Mouse (Mus musculus) hindbrain, postnatal 0 days (tissue): ENCODE measurements around the gene Ccdc85c. TPM values are rescaled to one million over a fixed set of nuclear protein-coding genes. Genes with fewer than 3 reads are reported as not detected.

ENCODE experiments used
- ATAC-seq: fragments of 200-750 bp; cut with Nextera tagmentation; 2 replicates; pipeline ENCODE4 v1.8.0; 2017; ENCODE audit warnings: mild to moderate bottlenecking, moderate TSS enrichment, moderate library complexity
- DNase-seq: peaks from one replicate; pipeline ENCODE4 v3.0.0-alpha.2; 2015; ENCODE audit warnings: low spot score
- H3K27ac ChIP-seq: fragments of 300-500 bp; sonication (generic); 2 replicates; pipeline ENCODE4 v1.5.1; 2014; ENCODE audit warnings: mild to moderate bottlenecking
- H3K27me3 ChIP-seq: fragments of 300-500 bp; sonication (generic); 2 replicates; pipeline ENCODE4 v1.6.1; 2014; ENCODE audit warnings: low read length, mixed read lengths; ENCODE audit not compliant: insufficient read depth
- H3K36me3 ChIP-seq: fragments of 300-500 bp; sonication (generic); 2 replicates; pipeline ENCODE4 v1.6.1; 2014; ENCODE audit warnings: low read length, mixed read lengths; ENCODE audit not compliant: insufficient read depth
- H3K4me1 ChIP-seq: fragments of 300-500 bp; sonication (generic); 2 replicates; pipeline ENCODE4 v1.6.1; 2014; ENCODE audit warnings: antibody characterized with exemption, low read length, mixed read lengths; ENCODE audit not compliant: insufficient read depth
- H3K4me2 ChIP-seq: fragments of 300-500 bp; sonication (generic); 2 replicates; pipeline ENCODE4 v1.6.1; 2014; ENCODE audit warnings: low read depth, mild to moderate bottlenecking, low read length, moderate library complexity, mixed read lengths
- H3K4me3 ChIP-seq: fragments of 300-500 bp; sonication (generic); 2 replicates; pipeline ENCODE4 v1.5.1; 2014; ENCODE audit warnings: low read length
- H3K9ac ChIP-seq: fragments of 300-500 bp; sonication (generic); replicated peaks from 2 replicates; pipeline ENCODE4 v1.6.1; 2014; ENCODE audit warnings: mild to moderate bottlenecking, low read length, moderate library complexity, mixed read lengths
- H3K9me3 ChIP-seq: fragments of 300-500 bp; sonication (generic); 2 replicates; pipeline ENCODE4 v1.6.1; 2016; ENCODE audit warnings: low read length, mixed read lengths
- CTCF ChIP-seq: IDR thresholded peaks from 2 replicates; pipeline ENCODE4 v1.5.1; 2016; ENCODE audit warnings: antibody characterized with exemption, control low read depth, low read depth
- WGBS: fragments of 180-500 bp; shearing (Covaris S2); extraction: QIAGEN DNeasy Blood & Tissue Kit; methylation state at CpG from one replicate; pipeline ENCODE4 v1.1.7; 2014; 5-methylcytosine and 5-hydroxymethylcytosine counted together
- polyA plus RNA-seq: library from polyadenylated mRNA; unstranded; fragments of >200 nt; fragmentation: Nextera tagmentation; extraction: Ambion mirVana; gene quantifications from 2 replicates; pipeline ENCODE4 v1.2.1, GENCODE M21; 2015
- total RNA-seq: library from RNA; depleted of rRNA; stranded (reverse); fragments of >200 nt; gene quantifications from 2 replicates; pipeline ENCODE4 v1.2.3, GENCODE M21; 2014

Ccdc85c gene
- total and polyA plus RNA-seq, 2 experiments from 2014 or later: 17.0 to 94.7 TPM

DNA sequence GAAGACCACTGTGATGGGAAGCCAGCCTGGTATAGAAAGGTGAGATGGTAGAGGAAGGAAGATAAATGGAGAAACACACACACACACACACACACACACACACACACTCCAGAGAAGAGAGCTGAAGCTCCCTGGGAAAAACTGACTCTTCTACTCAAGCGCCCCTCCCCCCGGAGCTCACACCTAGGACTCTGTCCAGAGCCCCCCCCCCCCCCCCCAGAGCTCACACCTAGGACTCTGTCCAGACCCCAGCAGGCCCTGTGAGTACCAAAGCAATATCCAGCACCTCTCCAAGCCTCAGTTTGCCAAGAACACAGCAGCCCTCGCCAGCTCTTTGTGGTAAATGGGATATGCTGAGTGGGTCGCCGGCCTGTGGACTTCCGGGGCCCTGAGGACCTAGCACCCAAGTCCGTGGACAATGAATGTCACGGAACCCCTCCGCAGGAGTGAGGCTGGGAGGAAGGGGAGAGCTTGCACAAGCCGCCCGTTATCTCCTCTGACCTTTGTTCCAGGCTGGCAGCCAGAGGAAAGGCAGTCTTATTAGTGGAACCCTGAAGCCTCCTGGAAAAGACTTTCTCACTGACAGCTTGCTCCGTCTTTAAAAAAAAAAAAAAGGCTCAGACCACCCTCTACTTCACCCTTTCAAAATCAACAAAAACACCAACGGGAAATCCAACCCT, 4.8 kb downstream of the Ccdc85c start:
- WGBS: 45% methylated on average over 13 of the region's 13 CpGs
- Histone ChIP-seq H3K36me3 (no peaks in the 10 kb centered on the region), H3K27me3 (no peaks in the 10 kb centered on the region), H3K9me3 (no peaks in the 10 kb centered on the region), H3K9ac (no peak overlapping the region), H3K4me1 (peaks cover 45% of the 10 kb centered on the region), H3K4me2 (peak overlapping the region; percentile 79), H3K4me3 (no peak overlapping the region), H3K27ac (no peak overlapping the region)
- TF ChIP-seq CTCF: no peak
- ATAC-seq: no peak
- no peak for DNase-seq

- H3K36me3 ChIP-seq: no peaks in the 10 kb centered on the region
- H3K27me3 ChIP-seq: no peaks in the 10 kb centered on the region
- H3K27ac ChIP-seq: no peak overlapping the region
- H3K4me2 ChIP-seq: no peak overlapping the region
- peaks cover 49% of the 10 kb centered on the region for H3K4me1 ChIP-seq
- H3K9me3 ChIP-seq: no peaks in the 10 kb centered on the region
- no peak overlapping the region for H3K4me3 ChIP-seq
- no peak for TF ChIP-seq CTCF
- WGBS: 76% methylated on average over 5 of the region's 5 CpGs
- no peak for DNase-seq
- no peak for ATAC-seq
- no peak overlapping the region for H3K9ac ChIP-seq
These were observed 5.5 kb downstream of the Ccdc85c start for GRCm38 (mm10) chr12:108269699-108270098.

- DNase-seq: no peak
- H3K9ac ChIP-seq: no peak overlapping the region
- H3K4me3 ChIP-seq: no peak overlapping the region
- H3K36me3 ChIP-seq: no peaks in the 10 kb centered on the region
- no peaks in the 10 kb centered on the region for H3K9me3 ChIP-seq
- H3K27me3 ChIP-seq: no peaks in the 10 kb centered on the region
- TF ChIP-seq CTCF: no peak
- 89% methylated on average over 10 of the region's 10 CpGs for WGBS
- ATAC-seq: no peak
- H3K27ac ChIP-seq: no peak overlapping the region
- peaks cover 52% of the 10 kb centered on the region for H3K4me1 ChIP-seq
- H3K4me2 ChIP-seq: no peak overlapping the region
These were observed 6.3 kb downstream of the Ccdc85c start for GRCm38 (mm10) chr12:108268970-108269369.

DNA sequence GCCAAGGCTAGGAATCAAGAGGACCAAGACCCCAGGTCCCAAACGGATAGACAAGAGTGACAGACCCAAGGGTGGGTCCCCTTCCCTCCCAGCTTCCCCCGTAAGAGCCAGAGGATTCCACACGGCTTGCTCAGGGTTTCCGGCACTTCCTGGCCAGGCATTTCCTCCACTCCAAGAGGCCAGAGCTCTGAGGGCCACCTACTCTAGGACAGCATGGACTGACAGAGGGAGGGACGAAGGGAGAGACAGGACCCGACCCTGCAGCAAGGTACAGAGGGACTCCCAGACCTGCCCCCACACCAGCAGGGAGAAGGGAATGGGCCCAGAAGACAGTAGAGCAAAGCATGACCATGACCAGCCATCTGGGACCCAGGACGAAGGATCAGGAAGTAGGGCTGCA, 7.6 kb downstream of the Ccdc85c start:
- H3K27ac ChIP-seq: no peak overlapping the region
- TF ChIP-seq CTCF: no peak
- DNase-seq: no peak

DNA sequence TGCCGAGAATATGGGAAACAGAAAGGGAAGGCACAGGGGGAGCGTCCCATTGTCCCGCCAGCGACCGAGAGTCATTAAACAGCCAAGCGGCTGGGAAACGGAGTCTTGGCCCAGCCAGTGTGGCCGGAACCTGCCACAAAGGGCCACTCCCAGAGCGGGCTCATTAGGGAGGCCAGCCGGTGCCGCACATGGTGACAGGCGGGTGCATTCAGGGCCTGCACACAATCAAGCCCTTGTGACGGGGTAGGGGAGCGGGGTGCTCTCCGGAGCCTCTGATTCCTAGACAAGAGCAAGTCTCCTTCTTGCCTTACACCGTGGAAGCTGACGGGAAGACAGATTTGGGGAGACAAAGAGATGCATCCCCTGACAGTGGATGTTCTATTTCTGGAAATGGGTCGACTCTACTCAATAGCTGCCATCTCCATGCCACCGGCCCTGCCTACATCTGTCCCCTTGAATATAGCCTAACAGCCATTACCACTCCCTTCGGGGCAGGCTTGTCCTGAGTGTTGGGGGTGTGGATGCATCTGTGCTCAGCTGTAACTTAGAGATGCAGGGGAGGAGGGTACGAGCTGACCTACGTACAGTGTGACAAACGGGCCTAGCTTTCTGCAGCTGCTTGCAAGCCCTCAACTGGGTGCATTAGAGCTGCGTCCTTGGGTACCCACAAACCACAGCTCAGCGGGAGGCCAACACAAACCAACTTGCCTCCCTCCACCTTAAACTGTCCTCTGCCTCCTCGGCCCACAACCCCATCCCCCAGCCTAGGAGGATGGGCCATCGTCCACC, 9.2 kb downstream of the Ccdc85c start:
- H3K9me3 ChIP-seq: no peaks in the 10 kb centered on the region
- WGBS: 20% methylated on average over 27 of the region's 27 CpGs
- peak overlapping the region; percentile 62 for H3K27ac ChIP-seq
- H3K27me3 ChIP-seq: no peaks in the 10 kb centered on the region
- H3K4me1 ChIP-seq: peaks cover 37% of the 10 kb centered on the region
- H3K4me3 ChIP-seq: peak overlapping the region; percentile 17
- no peaks in the 10 kb centered on the region for H3K36me3 ChIP-seq
- H3K9ac ChIP-seq: peak overlapping the region; percentile 44
- DNase-seq: peak; percentile 64
- peak overlapping the region; percentile 48 for H3K4me2 ChIP-seq
- TF ChIP-seq CTCF: no peak
- ATAC-seq: peak; percentile 70

More for the DNA sequence above, 7.6 kb downstream of the Ccdc85c start:
- no peaks in the 10 kb centered on the region for H3K9me3 ChIP-seq
- no peaks in the 10 kb centered on the region for H3K27me3 ChIP-seq
- H3K4me2 ChIP-seq: no peak overlapping the region
- WGBS: 81% methylated on average over 7 of the region's 7 CpGs
- H3K4me3 ChIP-seq: no peak overlapping the region
- peaks cover 51% of the 10 kb centered on the region for H3K4me1 ChIP-seq
- no peak overlapping the region for H3K9ac ChIP-seq
- H3K36me3 ChIP-seq: no peaks in the 10 kb centered on the region
- no peak for ATAC-seq

DNA sequence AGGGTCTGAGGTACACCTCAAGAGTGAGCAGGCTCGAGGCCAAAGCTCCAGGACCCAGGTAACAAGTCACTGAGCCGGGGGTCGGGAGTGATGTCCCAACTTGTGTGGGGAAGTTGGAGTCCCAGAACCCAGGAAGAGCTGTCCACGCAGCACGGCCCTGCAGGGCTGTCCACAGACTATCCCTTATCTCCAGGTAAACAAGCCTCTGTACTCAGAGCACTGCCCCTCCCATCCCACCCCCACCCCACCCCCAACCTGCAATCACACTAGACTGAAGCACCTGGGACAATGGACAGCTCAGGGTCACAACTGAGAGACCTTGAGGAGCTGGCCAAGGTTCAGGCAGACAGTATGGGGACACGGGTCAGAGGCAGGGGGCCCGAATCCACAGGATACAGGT, 10.3 kb downstream of the Ccdc85c start:
- H3K4me1 ChIP-seq: peaks cover 36% of the 10 kb centered on the region
- H3K4me2 ChIP-seq: no peak overlapping the region
- WGBS: 72% methylated on average over 7 of the region's 7 CpGs
- ATAC-seq: no peak
- H3K27ac ChIP-seq: no peak overlapping the region
- no peak overlapping the region for H3K4me3 ChIP-seq
- no peaks in the 10 kb centered on the region for H3K36me3 ChIP-seq
- H3K9ac ChIP-seq: no peak overlapping the region
- DNase-seq: no peak
- no peaks in the 10 kb centered on the region for H3K27me3 ChIP-seq
- H3K9me3 ChIP-seq: no peaks in the 10 kb centered on the region
- TF ChIP-seq CTCF: no peak

DNA sequence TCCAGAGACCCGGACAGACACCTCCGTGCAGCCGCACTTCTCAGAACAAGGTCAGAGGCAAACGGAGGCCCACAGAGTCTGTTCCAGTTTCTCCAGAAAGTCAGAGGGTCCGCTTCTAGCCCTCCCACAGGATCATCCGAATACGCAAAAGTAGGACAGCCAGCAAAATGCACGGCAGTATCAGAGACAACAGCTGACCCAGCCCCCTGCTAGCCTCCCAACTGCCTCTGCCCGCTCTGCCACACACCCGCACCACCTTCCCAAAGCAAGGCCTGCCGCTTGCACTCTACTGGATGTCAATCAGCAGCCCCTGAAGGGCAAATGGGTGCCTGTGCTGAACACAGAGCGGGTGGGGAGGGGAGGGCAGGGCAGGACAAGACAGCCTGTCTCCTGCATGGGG, 14.3 kb downstream of the Ccdc85c start:
- Histone ChIP-seq H3K27me3 (no peaks in the 10 kb centered on the region), H3K4me3 (no peak overlapping the region), H3K36me3 (no peaks in the 10 kb centered on the region), H3K9me3 (no peaks in the 10 kb centered on the region), H3K4me2 (no peak overlapping the region), H3K4me1 (peaks cover 33% of the 10 kb centered on the region), H3K9ac (no peak overlapping the region), H3K27ac (no peak overlapping the region)
- TF ChIP-seq CTCF: no peak
- WGBS: 72% methylated on average over 12 of the region's 12 CpGs
- ATAC-seq (no peak), DNase-seq (no peak)
